In the genomic region with DNA sequence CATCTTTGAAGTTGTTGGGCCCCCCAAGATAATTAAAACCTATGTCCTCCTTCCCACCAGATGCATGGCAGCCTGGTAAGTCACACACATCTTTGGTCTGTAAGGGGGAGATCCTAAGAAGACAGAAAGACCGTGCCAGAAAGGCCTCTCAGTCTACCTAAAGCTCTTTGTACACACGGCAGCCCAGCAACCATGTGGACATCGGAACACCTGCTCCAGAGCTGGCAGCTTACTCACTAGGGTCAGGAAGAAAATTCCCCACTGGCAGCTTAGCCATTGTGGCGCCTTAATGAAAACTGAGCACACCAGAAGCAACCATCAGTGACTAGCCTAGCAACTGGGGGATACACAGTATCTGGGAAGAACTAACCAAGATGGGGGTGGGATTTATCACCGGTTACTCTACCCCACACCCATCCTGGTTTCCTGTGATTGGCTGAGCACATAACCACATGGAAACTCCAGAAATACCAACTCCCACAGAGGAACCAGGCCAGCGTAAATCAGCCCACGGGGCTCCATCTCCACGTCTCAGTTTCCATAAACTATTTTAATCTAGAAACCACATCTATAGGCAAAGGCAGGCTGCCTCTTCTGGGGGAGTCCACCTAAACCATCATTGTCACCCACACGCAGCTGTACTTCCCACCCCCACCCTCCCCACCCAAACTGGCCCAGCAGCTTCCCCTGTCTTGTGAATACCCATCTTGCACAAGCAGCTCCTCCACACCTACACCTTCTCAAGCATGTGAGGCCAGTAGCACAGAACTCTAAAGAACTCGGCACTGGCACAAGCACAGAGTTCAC, we compare ENCODE assay signal across 9 mouse cellular contexts.
DNase-seq lines count a peak whose midpoint lies in the region; ATAC-seq and TF ChIP-seq lines count a peak whose summit lies in the region.
"Had no signal": no experiment of that assay in that cellular context is flagged by ENCODE, and none has a peak within 500 bp of the region (broad histone marks: within the 10 kb centered on the region; RNA-seq: fewer than 3 reads in every experiment).

No protein-coding gene starts in this region.

- WGBS in midbrain, embryonic 13.5 days = 71% methylated on average over 10 of the region's 10 CpGs

- TF ChIP-seq POLR2A in myocyte (IDR thresholded peaks at IDR 0.05; ENCODE audit: insufficient read length, low read depth) = no peak

- no peaks in the 10 kb centered on the region for H3K36me3 ChIP-seq in myocyte (ENCODE audit: control insufficient read depth, insufficient read depth)
- H3K36me3 ChIP-seq in midbrain, embryonic 13.5 days = no peaks in the 10 kb centered on the region
- H3K36me3 ChIP-seq: hindbrain, embryonic 12.5 days had no signal

- no peak for ATAC-seq in midbrain, embryonic 13.5 days

- H3K9me3 ChIP-seq in midbrain, embryonic 13.5 days = no peaks in the 10 kb centered on the region
- H3K9me3 ChIP-seq: hindbrain, embryonic 12.5 days had no signal

- no peak overlapping the region for H3K9ac ChIP-seq in midbrain, embryonic 13.5 days (replicated peaks)
- H3K9ac ChIP-seq: hindbrain, embryonic 12.5 days had no signal

- peaks cover 4% of the 10 kb centered on the region; the same call in 1 of the 2 replicates for H3K4me1 ChIP-seq in midbrain, embryonic 13.5 days (replicated peaks)

- peaks cover 54% of the 10 kb centered on the region for H3K79me2 ChIP-seq in myocyte (ENCODE audit: control insufficient read depth, insufficient read depth)

- DNase-seq in adrenal gland, adult 2 months = peak; percentile 41
- DNase-seq in adrenal gland, postnatal 14 days = no peak
- peak; percentile 60 for DNase-seq in right cerebral cortex, adult 18-20 months
- DNase-seq in right cerebral cortex, postnatal 4 days = no peak
- DNase-seq in cerebellum, postnatal 36 days = no peak
- DNase-seq in cerebellum, postnatal 25 days = no peak

- no peak overlapping the region for H3K4me3 ChIP-seq in myocyte
- H3K4me3 ChIP-seq in midbrain, embryonic 13.5 days (replicated peaks) = no peak overlapping the region
- H3K4me3 ChIP-seq: hindbrain, embryonic 12.5 days had no signal

- no peak overlapping the region for H3K27ac ChIP-seq in midbrain, embryonic 13.5 days
- H3K27ac ChIP-seq: hindbrain, embryonic 12.5 days had no signal

- H3ac ChIP-seq in myocyte (ENCODE audit: control insufficient read depth, insufficient read length) = no peak overlapping the region

- H3K27me3 ChIP-seq in myocyte (ENCODE audit: control insufficient read depth, insufficient read depth, insufficient read length) = no peaks in the 10 kb centered on the region
- peaks cover 8% of the 10 kb centered on the region; the same call in 1 of the 2 replicates for H3K27me3 ChIP-seq in midbrain, embryonic 13.5 days

- peak overlapping the region; percentile 68 for H3K4me2 ChIP-seq in myocyte (ENCODE audit: low read depth)
- no peak overlapping the region for H3K4me2 ChIP-seq in midbrain, embryonic 13.5 days (replicated peaks)
- H3K4me2 ChIP-seq: hindbrain, embryonic 12.5 days had no signal

TF ChIP-seq in myocyte, 11 proteins besides CTCF, POLR2A, EP300 and RAD21:
- no peak for TF ChIP-seq E2F4 (IDR thresholded peaks at IDR 0.05; ENCODE audit: insufficient read depth)
- no peak for TF ChIP-seq MAX (IDR thresholded peaks at IDR 0.05; ENCODE audit: low read depth)
- no peak for TF ChIP-seq CEBPB (IDR thresholded peaks at IDR 0.05; ENCODE audit: insufficient read depth, poor library complexity, severe bottlenecking)
- no peak for TF ChIP-seq TCF3 (IDR thresholded peaks at IDR 0.05; ENCODE audit: insufficient read length, low read depth)
- TF ChIP-seq TCF12 (IDR thresholded peaks at IDR 0.05; ENCODE audit: insufficient read depth, poor library complexity, severe bottlenecking) = no peak
- TF ChIP-seq USF1 (IDR thresholded peaks at IDR 0.05; ENCODE audit: low read depth) = no peak
- peak in 1 of 3 experiments; percentile 38 for TF ChIP-seq MYOG (IDR thresholded peaks at IDR 0.05; ENCODE audit: control insufficient read depth in 1 of 3, insufficient read depth in 1 of 3, insufficient read length in 2 of 3, low read depth in 2 of 3)
- TF ChIP-seq POLR2AphosphoS2 (IDR thresholded peaks at IDR 0.05; ENCODE audit: insufficient read length, low read depth) = no peak
- TF ChIP-seq REST (IDR thresholded peaks at IDR 0.05; ENCODE audit: insufficient read depth, insufficient read length) = no peak
- no peak for TF ChIP-seq SRF (IDR thresholded peaks at IDR 0.05; ENCODE audit: control insufficient read depth, insufficient read length, low read depth)
- peak in 2 of 3 experiments; percentile 58 to 76 for TF ChIP-seq MYOD1 (IDR thresholded peaks at IDR 0.05; ENCODE audit: control insufficient read depth in 1 of 3, insufficient read length in 2 of 3, low read depth in 2 of 3)

Comparison
In these comparisons a context has a peak if more than half of its experiments do, and no peak if none do; other contexts are left out.
1. DNase-seq: peak in adrenal gland, adult 2 months (single experiment) and right cerebral cortex, adult 18-20 months (single experiment); none in adrenal gland, postnatal 14 days (single experiment), right cerebral cortex, postnatal 4 days (single experiment), cerebellum, postnatal 36 days (0 of 2) and cerebellum, postnatal 25 days (0 of 2).